Mouse (Mus musculus): ENCODE data around the gene Adgra1.

GRCm38 (mm10) chr7:139877167-139877792 is 43.3 kb downstream of the Adgra1 start:
- TF ChIP-seq POLR2A (IDR thresholded peaks at IDR 0.05; ENCODE audit: low read depth, low read length): no peak
- no peak for TF ChIP-seq CTCF (IDR thresholded peaks at IDR 0.05; ENCODE audit: extremely low read depth, insufficient read depth, insufficient read length, insufficient replicate concordance)
